Mouse (Mus musculus): ENCODE measurements around the gene Klf5. TPM values are rescaled to one million over a fixed set of nuclear protein-coding genes. Genes with fewer than 3 reads are reported as not detected.

Klf5 gene
- polyA plus RNA-seq, 1 experiment from 2014 or later: 2.8 TPM

GRCm38 (mm10) chr14:99280399-99280798 is 18.1 kb upstream of the Klf5 start:
- DNase-seq (ENCODE audit: low spot score) (no peak), ATAC-seq (ENCODE audit: insufficient read depth, low FRiP score, low TSS enrichment) (no peak)
- Histone ChIP-seq H3K27me3 (ENCODE audit: control insufficient read depth, insufficient read depth, low read length) (no peaks in the 10 kb centered on the region), H3K4me2 (ENCODE audit: low read depth) (no peak overlapping the region), H3K9ac (ENCODE audit: low read length) (no peak overlapping the region), H3K27ac (ENCODE audit: low read depth, low read length) (no peak overlapping the region), H3K4me3 (ENCODE audit: low read depth, low read length) (no peak overlapping the region), H3K36me3 (ENCODE audit: control insufficient read depth, insufficient read depth, low read length) (no peaks in the 10 kb centered on the region), H3K9me3 (ENCODE audit: control insufficient read depth, low read length) (no peaks in the 10 kb centered on the region), H3K4me1 (ENCODE audit: control insufficient read depth, insufficient read depth, low read length) (no peaks in the 10 kb centered on the region)
- WGBS: 69% methylated on average over 5 of the region's 5 CpGs

DNA sequence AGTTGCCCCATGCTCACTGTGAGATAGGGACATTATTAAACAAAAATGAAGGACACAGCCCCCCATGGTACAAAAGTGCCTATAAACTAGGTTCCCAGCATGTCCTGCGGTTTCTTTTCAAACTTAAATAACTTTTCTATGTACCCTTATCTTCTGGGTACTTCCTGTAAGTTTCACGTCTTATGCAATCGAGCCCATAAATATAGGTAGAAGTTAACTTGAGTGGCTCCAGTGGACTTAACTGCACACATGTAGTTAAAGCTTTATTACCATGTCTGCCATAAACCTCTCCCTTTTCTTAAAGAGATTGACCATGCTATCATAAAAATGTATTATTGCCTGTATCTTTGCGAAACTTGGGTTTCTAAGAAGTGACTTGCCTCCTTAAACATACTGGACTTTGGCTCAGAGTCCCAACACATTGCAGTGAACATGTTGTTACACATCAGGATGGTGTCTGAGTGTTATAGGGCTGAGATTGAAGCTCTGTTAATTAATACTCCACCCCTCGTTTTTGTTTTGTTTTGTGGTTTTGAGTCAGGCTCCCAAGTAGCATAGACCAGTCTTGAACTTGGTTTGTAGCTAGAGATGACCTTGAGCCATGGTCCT is 17.6 kb upstream of the Klf5 start:
- WGBS: 79% methylated on average over 5 of the region's 5 CpGs
- Histone ChIP-seq H3K4me3 (ENCODE audit: low read depth, low read length) (no peak overlapping the region), H3K4me2 (ENCODE audit: low read depth) (no peak overlapping the region), H3K36me3 (ENCODE audit: control insufficient read depth, insufficient read depth, low read length) (no peaks in the 10 kb centered on the region), H3K27me3 (ENCODE audit: control insufficient read depth, insufficient read depth, low read length) (no peaks in the 10 kb centered on the region), H3K4me1 (ENCODE audit: control insufficient read depth, insufficient read depth, low read length) (no peaks in the 10 kb centered on the region), H3K9ac (ENCODE audit: low read length) (no peak overlapping the region), H3K27ac (ENCODE audit: low read depth, low read length) (no peak overlapping the region), H3K9me3 (ENCODE audit: control insufficient read depth, low read length) (no peaks in the 10 kb centered on the region)
- ATAC-seq (ENCODE audit: insufficient read depth, low FRiP score, low TSS enrichment) (no peak), DNase-seq (ENCODE audit: low spot score) (no peak)

DNA sequence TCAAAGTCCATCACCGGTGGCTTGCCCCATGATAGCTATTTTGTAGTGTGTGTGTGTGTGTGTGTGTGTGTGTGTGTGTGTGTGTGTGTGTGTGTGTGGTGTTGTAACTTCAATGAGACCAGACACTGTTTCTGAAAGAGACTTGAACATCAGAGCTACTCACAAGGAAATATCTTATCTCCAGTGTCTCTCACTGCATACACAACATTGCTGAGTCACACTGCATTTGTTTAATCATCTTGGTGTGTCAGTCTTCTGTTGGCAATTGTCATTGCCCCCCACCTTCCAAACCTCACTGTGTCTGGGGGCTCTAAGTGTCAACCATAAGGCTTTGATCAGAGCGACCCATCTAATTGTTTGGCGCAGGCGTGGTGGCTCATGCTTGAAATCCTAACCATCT is 13.0 kb upstream of the Klf5 start:
- Histone ChIP-seq H3K27ac (ENCODE audit: low read depth, low read length) (no peak overlapping the region), H3K27me3 (ENCODE audit: control insufficient read depth, insufficient read depth, low read length) (no peaks in the 10 kb centered on the region), H3K9ac (ENCODE audit: low read length) (no peak overlapping the region), H3K4me1 (ENCODE audit: control insufficient read depth, insufficient read depth, low read length) (no peaks in the 10 kb centered on the region), H3K4me3 (ENCODE audit: low read depth, low read length) (no peak overlapping the region), H3K36me3 (ENCODE audit: control insufficient read depth, insufficient read depth, low read length) (no peaks in the 10 kb centered on the region), H3K9me3 (ENCODE audit: control insufficient read depth, low read length) (no peaks in the 10 kb centered on the region), H3K4me2 (ENCODE audit: low read depth) (no peak overlapping the region)
- 95% methylated on average over 4 of the region's 4 CpGs for WGBS
- DNase-seq (ENCODE audit: low spot score): no peak
- ATAC-seq (ENCODE audit: insufficient read depth, low FRiP score, low TSS enrichment): no peak

GRCm38 (mm10) chr14:99292176-99292575 is 6.3 kb upstream of the Klf5 start:
- WGBS: 90% methylated on average over 5 of the region's 5 CpGs
- Histone ChIP-seq H3K36me3 (ENCODE audit: control insufficient read depth, insufficient read depth, low read length) (no peaks in the 10 kb centered on the region), H3K27me3 (ENCODE audit: control insufficient read depth, insufficient read depth, low read length) (no peaks in the 10 kb centered on the region), H3K4me3 (ENCODE audit: low read depth, low read length) (no peak overlapping the region), H3K4me1 (ENCODE audit: control insufficient read depth, insufficient read depth, low read length) (no peaks in the 10 kb centered on the region), H3K27ac (ENCODE audit: low read depth, low read length) (no peak overlapping the region), H3K9me3 (ENCODE audit: control insufficient read depth, low read length) (no peaks in the 10 kb centered on the region), H3K4me2 (ENCODE audit: low read depth) (no peak overlapping the region), H3K9ac (ENCODE audit: low read length) (no peak overlapping the region)
- DNase-seq (ENCODE audit: low spot score): no peak
- ATAC-seq (ENCODE audit: insufficient read depth, low FRiP score, low TSS enrichment): no peak

GRCm38 (mm10) chr14:99294424-99294823 is 4.1 kb upstream of the Klf5 start:
- Histone ChIP-seq H3K9ac (ENCODE audit: low read length) (no peak overlapping the region), H3K36me3 (ENCODE audit: control insufficient read depth, insufficient read depth, low read length) (no peaks in the 10 kb centered on the region), H3K4me3 (ENCODE audit: low read depth, low read length) (no peak overlapping the region), H3K4me2 (ENCODE audit: low read depth) (no peak overlapping the region), H3K4me1 (ENCODE audit: control insufficient read depth, insufficient read depth, low read length) (no peaks in the 10 kb centered on the region), H3K27me3 (ENCODE audit: control insufficient read depth, insufficient read depth, low read length) (peaks cover 8% of the 10 kb centered on the region), H3K27ac (ENCODE audit: low read depth, low read length) (no peak overlapping the region), H3K9me3 (ENCODE audit: control insufficient read depth, low read length) (no peaks in the 10 kb centered on the region)
- 90% methylated on average over 8 of the region's 8 CpGs for WGBS
- no peak for DNase-seq (ENCODE audit: low spot score)
- ATAC-seq (ENCODE audit: insufficient read depth, low FRiP score, low TSS enrichment): no peak

DNA sequence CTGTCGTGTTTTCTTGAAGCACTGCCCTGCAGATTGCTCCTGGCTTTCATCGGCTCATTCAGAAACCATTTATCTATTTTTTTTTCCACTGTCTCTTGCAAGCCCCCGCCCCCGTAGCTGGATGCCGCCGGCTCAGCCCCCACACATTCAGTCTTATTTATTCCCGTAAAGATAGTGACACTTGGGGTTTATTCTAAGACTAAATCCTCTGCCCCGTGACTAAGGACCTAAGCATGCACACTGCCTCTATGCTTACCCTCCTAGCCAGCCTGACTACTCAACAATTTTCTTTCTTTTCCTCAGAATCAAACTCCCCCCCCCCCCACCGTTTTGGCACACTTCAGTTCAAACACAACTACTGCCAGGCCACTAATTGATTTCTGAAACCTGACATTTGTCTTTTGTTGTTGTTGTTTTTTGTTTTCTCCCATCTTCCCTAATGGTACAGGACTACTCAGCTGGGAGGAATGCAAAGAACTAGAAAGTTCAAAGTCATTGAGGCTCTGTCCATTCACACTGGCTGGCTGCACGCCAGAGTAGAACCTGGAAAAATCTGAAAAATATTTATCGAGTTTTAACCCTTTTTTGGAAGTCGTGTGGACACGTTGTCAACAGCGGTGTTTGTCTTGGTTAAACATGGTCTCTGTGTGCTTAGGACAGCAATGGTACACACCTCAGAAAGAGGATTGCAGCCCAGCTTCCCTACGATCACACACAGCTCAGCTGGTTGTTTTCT is 2.7 kb upstream of the Klf5 start:
- 73% methylated on average over 15 of the region's 15 CpGs for WGBS
- H3K27me3 ChIP-seq (ENCODE audit: control insufficient read depth, insufficient read depth, low read length): peaks cover 18% of the 10 kb centered on the region
- H3K4me2 ChIP-seq (ENCODE audit: low read depth): no peak overlapping the region
- H3K9me3 ChIP-seq (ENCODE audit: control insufficient read depth, low read length): no peaks in the 10 kb centered on the region
- H3K36me3 ChIP-seq (ENCODE audit: control insufficient read depth, insufficient read depth, low read length): no peaks in the 10 kb centered on the region
- DNase-seq (ENCODE audit: low spot score) (no peak), ATAC-seq (ENCODE audit: insufficient read depth, low FRiP score, low TSS enrichment) (no peak)
- peaks cover 2% of the 10 kb centered on the region; the same call in 1 of the 2 replicates for H3K4me1 ChIP-seq (ENCODE audit: control insufficient read depth, insufficient read depth, low read length)
- no peak overlapping the region for H3K4me3 ChIP-seq (ENCODE audit: low read depth, low read length)
- H3K27ac ChIP-seq (ENCODE audit: low read depth, low read length): no peak overlapping the region
- H3K9ac ChIP-seq (ENCODE audit: low read length): no peak overlapping the region

DNA sequence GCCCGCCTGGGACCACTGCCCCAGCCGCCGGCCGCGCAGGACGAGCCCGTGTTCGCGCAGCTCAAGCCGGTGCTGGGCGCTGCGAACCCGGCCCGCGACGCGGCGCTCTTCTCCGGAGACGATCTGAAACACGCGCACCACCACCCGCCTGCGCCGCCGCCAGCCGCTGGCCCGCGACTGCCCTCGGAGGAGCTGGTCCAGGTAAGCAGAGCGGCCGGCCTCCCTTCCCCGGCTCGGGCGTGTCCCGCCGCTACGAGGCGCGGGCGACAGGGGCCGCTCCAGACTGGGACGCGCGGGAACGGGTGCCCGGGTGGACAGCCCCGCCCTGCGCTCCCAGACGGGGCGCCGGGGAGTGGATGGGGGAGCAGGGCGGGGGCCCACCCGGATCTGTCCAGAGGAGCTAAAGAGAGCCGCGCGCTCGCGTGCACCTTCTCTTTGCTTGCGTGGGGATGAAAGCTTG is 561 bp downstream of the Klf5 start:
- Histone ChIP-seq H3K27me3 (ENCODE audit: control insufficient read depth, insufficient read depth, low read length) (peaks cover 18% of the 10 kb centered on the region), H3K27ac (ENCODE audit: low read depth, low read length) (no peak overlapping the region), H3K4me1 (ENCODE audit: control insufficient read depth, insufficient read depth, low read length) (peaks cover 2% of the 10 kb centered on the region; the same call in 1 of the 2 replicates), H3K36me3 (ENCODE audit: control insufficient read depth, insufficient read depth, low read length) (no peaks in the 10 kb centered on the region), H3K4me3 (ENCODE audit: low read depth, low read length) (peak overlapping the region; percentile 66), H3K4me2 (ENCODE audit: low read depth) (peak overlapping the region; percentile 94), H3K9ac (ENCODE audit: low read length) (peak overlapping the region; percentile 54), H3K9me3 (ENCODE audit: control insufficient read depth, low read length) (no peaks in the 10 kb centered on the region)
- DNase-seq (ENCODE audit: low spot score): peak; percentile 75
- peak; percentile 84 for ATAC-seq (ENCODE audit: insufficient read depth, low FRiP score, low TSS enrichment)
- under 1% methylated on average over 55 of the region's 60 CpGs for WGBS

GRCm38 (mm10) chr14:99299701-99300191 is 1.3 kb downstream of the Klf5 start:
- Histone ChIP-seq H3K4me3 (ENCODE audit: low read depth, low read length) (peak overlapping the region; percentile 66), H3K4me1 (ENCODE audit: control insufficient read depth, insufficient read depth, low read length) (peaks cover 2% of the 10 kb centered on the region; the same call in 1 of the 2 replicates), H3K27me3 (ENCODE audit: control insufficient read depth, insufficient read depth, low read length) (peaks cover 18% of the 10 kb centered on the region), H3K4me2 (ENCODE audit: low read depth) (peak overlapping the region; percentile 94), H3K27ac (ENCODE audit: low read depth, low read length) (no peak overlapping the region), H3K9me3 (ENCODE audit: control insufficient read depth, low read length) (no peaks in the 10 kb centered on the region), H3K9ac (ENCODE audit: low read length) (no peak overlapping the region), H3K36me3 (ENCODE audit: control insufficient read depth, insufficient read depth, low read length) (no peaks in the 10 kb centered on the region)
- 9% methylated on average over 21 of the region's 21 CpGs for WGBS
- ATAC-seq (ENCODE audit: insufficient read depth, low FRiP score, low TSS enrichment) (no peak), DNase-seq (ENCODE audit: low spot score) (peak; percentile 27)

GRCm38 (mm10) chr14:99301472-99301871 is 3.0 kb downstream of the Klf5 start:
- H3K4me1 ChIP-seq (ENCODE audit: control insufficient read depth, insufficient read depth, low read length): peaks cover 2% of the 10 kb centered on the region; the same call in 1 of the 2 replicates
- no peak overlapping the region for H3K9ac ChIP-seq (ENCODE audit: low read length)
- H3K9me3 ChIP-seq (ENCODE audit: control insufficient read depth, low read length): no peaks in the 10 kb centered on the region
- peaks cover 18% of the 10 kb centered on the region for H3K27me3 ChIP-seq (ENCODE audit: control insufficient read depth, insufficient read depth, low read length)
- H3K4me2 ChIP-seq (ENCODE audit: low read depth): no peak overlapping the region
- ATAC-seq (ENCODE audit: insufficient read depth, low FRiP score, low TSS enrichment): no peak
- no peak overlapping the region for H3K4me3 ChIP-seq (ENCODE audit: low read depth, low read length)
- no peak overlapping the region for H3K27ac ChIP-seq (ENCODE audit: low read depth, low read length)
- DNase-seq (ENCODE audit: low spot score): no peak
- no peaks in the 10 kb centered on the region for H3K36me3 ChIP-seq (ENCODE audit: control insufficient read depth, insufficient read depth, low read length)
- WGBS: 65% methylated on average over 11 of the region's 11 CpGs
